Mouse (Mus musculus) bone marrow, adult 2 months (tissue): ENCODE data around the gene Rnf220.

Source experiments
- CTCF ChIP-seq: fragments of 200-500 bp; IDR thresholded peaks from 2 replicates; pipeline ENCODE4 v1.5.1; 2011; ENCODE audit warnings: low read length, control low read depth; ENCODE audit not compliant: control insufficient read depth, insufficient read depth
- POLR2A ChIP-seq: fragments of 200-500 bp; IDR thresholded peaks from 2 replicates; pipeline ENCODE4 v1.6.1; 2011; ENCODE audit warnings: low read depth, mild to moderate bottlenecking, control low read depth, low read length, borderline replicate concordance; ENCODE audit not compliant: control insufficient read depth

DNA sequence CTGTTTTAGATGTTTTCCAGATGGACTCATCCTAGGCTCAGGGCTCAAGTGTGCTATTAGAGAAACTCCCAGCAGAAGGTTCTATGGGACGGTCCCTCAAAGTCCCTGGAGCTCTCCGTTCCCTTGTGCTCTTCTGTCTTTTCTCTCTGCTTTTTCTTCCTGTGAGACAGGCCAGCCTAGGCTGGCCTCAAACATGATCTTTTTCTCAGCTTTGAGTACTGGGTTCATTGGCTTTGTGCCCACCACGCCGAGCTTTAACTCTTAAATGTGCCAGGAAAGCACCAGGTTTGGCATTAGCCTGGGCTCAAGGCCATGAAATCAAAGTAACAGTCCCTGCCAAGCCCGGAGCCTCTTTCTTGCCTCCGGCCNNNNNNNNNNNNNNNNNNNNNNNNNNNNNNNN, 256.0 kb downstream of the Rnf220 start:
- no peak for TF ChIP-seq CTCF
- TF ChIP-seq POLR2A = no peak
